Mouse (Mus musculus) intestine, embryonic 16.5 days (tissue): ENCODE results near the gene Fbxo36. TPM values are rescaled to one million over a fixed set of nuclear protein-coding genes. Genes with fewer than 3 reads are reported as not detected.

Experiments
- ATAC-seq: fragments of 200-750 bp; cut with Nextera tagmentation; 2 replicates; pipeline ENCODE4 v1.8.0; 2017; ENCODE audit warnings: moderate TSS enrichment, moderate library complexity
- H3K27ac ChIP-seq: fragments of 300-500 bp; sonication (generic); 2 replicates; pipeline ENCODE4 v1.5.1; 2014; ENCODE audit warnings: mild to moderate bottlenecking, low read length
- H3K27me3 ChIP-seq: fragments of 300-500 bp; sonication (generic); replicated peaks from 2 replicates; pipeline ENCODE4 v1.6.1; 2014; ENCODE audit warnings: low read length, control low read depth, mixed read lengths; ENCODE audit not compliant: control insufficient read depth, insufficient read depth
- H3K36me3 ChIP-seq: fragments of 300-500 bp; sonication (generic); 2 replicates; pipeline ENCODE4 v1.6.1; 2014; ENCODE audit warnings: low read length, control low read depth; ENCODE audit not compliant: control insufficient read depth, insufficient read depth
- H3K4me1 ChIP-seq: fragments of 300-500 bp; sonication (generic); 2 replicates; pipeline ENCODE4 v1.6.1; 2014; ENCODE audit warnings: low read length, control low read depth, mixed read lengths; ENCODE audit not compliant: control insufficient read depth, insufficient read depth
- H3K4me2 ChIP-seq: fragments of 300-500 bp; sonication (generic); 2 replicates; pipeline ENCODE4 v1.6.1; 2014; ENCODE audit warnings: low read depth, low read length, control low read depth
- H3K4me3 ChIP-seq: fragments of 300-500 bp; sonication (generic); 2 replicates; pipeline ENCODE4 v1.5.1; 2014; ENCODE audit warnings: mild to moderate bottlenecking, low read length
- H3K9ac ChIP-seq: fragments of 300-500 bp; sonication (generic); 2 replicates; pipeline ENCODE4 v1.6.1; 2014; ENCODE audit warnings: low read depth, low read length
- H3K9me3 ChIP-seq: fragments of 300-500 bp; sonication (generic); 2 replicates; pipeline ENCODE4 v1.6.1; 2016; ENCODE audit warnings: low read length, control low read depth; ENCODE audit not compliant: control insufficient read depth
- WGBS: fragments of 180-500 bp; shearing (Covaris S2); extraction: QIAGEN DNeasy Blood & Tissue Kit; methylation state at CpG from one replicate; pipeline ENCODE4 v1.1.7; 2014; 5-methylcytosine and 5-hydroxymethylcytosine counted together
- polyA plus RNA-seq: library from polyadenylated mRNA; unstranded; fragments of >200 nt; fragmentation: Nextera tagmentation; extraction: Ambion mirVana; gene quantifications from 2 replicates; pipeline ENCODE4 v1.2.1, GENCODE M21; 2015

Fbxo36 gene
- polyA plus RNA-seq, 1 experiment from 2014 or later: 17.1 TPM

DNA sequence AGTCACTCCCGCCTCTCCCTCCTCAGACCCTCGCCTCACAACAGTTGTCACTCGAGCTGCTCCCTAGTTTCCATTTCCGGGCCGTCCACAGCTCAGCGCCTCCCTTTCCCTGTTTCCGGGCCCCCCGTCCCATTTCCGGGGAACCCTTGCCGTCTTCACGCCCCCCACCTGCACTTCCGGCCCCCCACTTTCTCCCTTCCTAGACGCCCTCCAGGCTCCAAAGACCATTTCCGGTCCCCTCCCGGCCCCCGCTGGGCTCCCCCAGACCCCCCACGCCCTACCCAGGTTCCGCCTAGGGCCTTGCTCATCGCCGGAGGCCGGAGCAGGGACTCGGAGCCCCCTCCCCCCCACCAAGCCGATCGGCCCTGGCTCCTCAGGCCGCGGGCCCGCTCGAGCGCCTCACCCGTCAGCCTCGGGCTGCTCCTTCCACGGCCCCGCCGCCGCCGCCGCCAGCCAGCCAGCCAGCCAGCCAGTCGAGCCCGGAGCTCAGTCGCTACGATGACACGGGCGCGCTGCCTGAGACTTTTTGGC lies 955 bp upstream of the Fbxo36 start:
- H3K4me1 ChIP-seq: no peaks in the 10 kb centered on the region
- H3K4me3 ChIP-seq: peak overlapping the region; percentile 93
- peak overlapping the region; percentile 99 for H3K27ac ChIP-seq
- WGBS: under 1% methylated on average over 40 of the region's 44 CpGs
- peak overlapping the region; percentile 79 for H3K4me2 ChIP-seq
- H3K36me3 ChIP-seq: no peaks in the 10 kb centered on the region
- no peaks in the 10 kb centered on the region for H3K27me3 ChIP-seq
- peak; percentile 60 for ATAC-seq
- H3K9ac ChIP-seq: peak overlapping the region; percentile 98
- no peaks in the 10 kb centered on the region for H3K9me3 ChIP-seq

DNA sequence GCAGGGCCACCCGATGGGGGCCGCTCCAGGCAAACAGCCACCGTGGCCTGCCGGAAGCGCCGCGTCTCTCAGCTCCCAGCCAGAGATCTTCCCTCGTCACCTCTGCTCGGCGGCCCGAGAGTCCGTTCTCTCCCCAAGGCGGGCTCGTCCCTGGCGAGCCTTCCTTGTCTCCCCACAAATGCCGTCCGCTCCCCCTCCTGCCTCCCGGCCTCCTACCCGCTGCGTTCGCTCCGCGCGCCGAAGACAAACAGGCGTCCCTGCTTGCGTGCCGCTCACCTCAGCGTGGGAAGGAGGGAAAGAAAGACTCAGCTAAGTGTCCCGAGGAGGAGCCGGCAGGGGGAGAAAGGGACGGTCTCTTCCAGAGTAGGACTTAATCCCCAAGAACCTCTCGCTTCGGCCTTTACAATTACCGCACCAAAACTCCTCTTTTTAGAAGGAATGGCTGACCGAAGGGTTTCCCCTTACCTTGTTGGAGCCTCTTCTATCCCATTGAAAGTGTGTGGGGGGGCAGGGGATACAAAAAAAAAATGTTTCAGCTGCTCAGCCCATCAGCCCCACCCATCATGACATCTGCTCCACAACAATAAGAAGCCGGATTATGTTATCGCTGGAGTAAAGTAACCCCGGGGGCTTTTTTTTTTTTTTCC lies 500 bp downstream of the Fbxo36 start, which contains the start of gene Trip12:
Gene Trip12 (minus strand): TSS at position 499 of the 647 bp plus-strand sequence.
- 0% methylated on average over 34 of the region's 39 CpGs for WGBS
- H3K9ac ChIP-seq: peak within 1 kb of the TSS; percentile 98
- H3K9me3 ChIP-seq: no peaks in the 10 kb centered on the region
- H3K4me3 ChIP-seq: peak within 1 kb of the TSS; percentile 93
- no peaks in the 10 kb centered on the region for H3K27me3 ChIP-seq
- peak within 1 kb of the TSS; percentile 99 for H3K27ac ChIP-seq
- H3K4me1 ChIP-seq: no peaks in the 10 kb centered on the region
- no peaks in the 10 kb centered on the region for H3K36me3 ChIP-seq
- peak; percentile 70 for ATAC-seq
- H3K4me2 ChIP-seq: peak within 1 kb of the TSS; percentile 62

DNA sequence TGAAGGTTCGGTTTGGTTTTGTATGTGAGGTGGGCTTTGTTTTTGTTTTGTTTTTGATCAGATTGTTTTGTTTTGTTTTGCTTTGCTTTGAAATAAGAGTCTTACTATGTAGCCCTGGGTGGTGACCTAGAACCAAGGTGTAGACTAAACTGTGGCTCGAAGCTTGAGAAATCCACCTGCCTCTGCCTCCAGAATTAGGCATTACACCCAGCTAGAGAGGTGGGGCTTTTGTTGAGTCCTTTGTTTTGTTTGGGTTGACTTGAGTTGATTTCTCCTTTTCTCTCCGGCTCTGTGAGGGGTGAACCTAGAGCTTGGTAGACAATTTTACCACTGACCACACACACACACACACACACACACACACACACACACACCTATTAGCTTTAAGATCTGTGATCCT lies 1.4 kb downstream of the Fbxo36 start:
- Histone ChIP-seq H3K4me1 (no peaks in the 10 kb centered on the region), H3K4me3 (no peak overlapping the region), H3K9ac (no peak overlapping the region), H3K27ac (no peak overlapping the region), H3K27me3 (no peaks in the 10 kb centered on the region), H3K9me3 (no peaks in the 10 kb centered on the region), H3K4me2 (peak overlapping the region; percentile 62; the same call in 1 of the 2 replicates), H3K36me3 (no peaks in the 10 kb centered on the region)
- no peak for ATAC-seq
- WGBS: 77% methylated on average over 3 of the region's 3 CpGs

DNA sequence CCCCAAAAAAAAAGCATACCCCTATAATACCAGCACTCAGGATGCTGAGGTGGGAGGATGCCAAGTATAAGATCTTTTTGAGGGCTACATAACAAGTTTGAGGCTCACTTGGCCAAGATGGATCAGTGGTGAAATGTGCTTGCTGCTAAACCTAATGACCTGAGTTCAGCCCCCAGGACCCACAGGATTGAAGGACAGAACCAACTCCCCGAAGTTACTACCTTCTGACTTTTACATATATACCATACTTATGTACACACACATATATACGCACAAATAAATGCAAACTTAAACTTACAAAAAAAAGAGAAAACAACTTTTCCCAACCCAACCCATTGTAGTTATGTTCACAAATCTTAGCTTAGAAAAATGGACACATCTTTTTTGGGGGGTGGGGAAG lies 3.7 kb downstream of the Fbxo36 start:
- Histone ChIP-seq H3K4me2 (no peak overlapping the region), H3K9ac (no peak overlapping the region), H3K27me3 (no peaks in the 10 kb centered on the region), H3K4me1 (peaks cover 3% of the 10 kb centered on the region; the same call in 1 of the 2 replicates), H3K36me3 (no peaks in the 10 kb centered on the region), H3K4me3 (no peak overlapping the region), H3K27ac (no peak overlapping the region), H3K9me3 (no peaks in the 10 kb centered on the region)
- WGBS: 95% methylated on average over 2 of the region's 2 CpGs
- ATAC-seq: no peak

DNA sequence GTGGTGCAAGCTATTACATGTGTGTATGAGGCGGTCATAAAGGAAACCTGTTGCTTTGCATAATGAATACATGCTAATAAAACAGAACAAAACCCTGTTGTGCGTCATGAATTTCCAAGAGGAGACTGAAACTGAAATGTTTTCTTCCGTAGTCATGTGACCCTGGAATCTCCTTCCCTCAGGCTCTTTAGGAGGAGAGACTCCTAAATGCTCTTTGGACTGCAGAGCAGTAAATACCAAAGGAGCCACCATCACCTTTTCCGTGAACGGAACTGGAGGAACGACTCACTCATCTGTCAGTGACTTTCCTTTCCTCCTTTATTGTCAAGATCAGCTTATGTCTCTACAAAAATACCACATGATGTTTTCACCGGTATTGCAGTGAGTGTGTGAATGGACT lies 8.1 kb downstream of the Fbxo36 start:
- Histone ChIP-seq H3K4me2 (no peak overlapping the region), H3K4me1 (peaks cover 3% of the 10 kb centered on the region; the same call in 1 of the 2 replicates), H3K9ac (no peak overlapping the region), H3K27me3 (no peaks in the 10 kb centered on the region), H3K36me3 (no peaks in the 10 kb centered on the region), H3K27ac (no peak overlapping the region), H3K9me3 (no peaks in the 10 kb centered on the region), H3K4me3 (no peak overlapping the region)
- 70% methylated on average over 7 of the region's 7 CpGs for WGBS
- ATAC-seq: peak; percentile 83

DNA sequence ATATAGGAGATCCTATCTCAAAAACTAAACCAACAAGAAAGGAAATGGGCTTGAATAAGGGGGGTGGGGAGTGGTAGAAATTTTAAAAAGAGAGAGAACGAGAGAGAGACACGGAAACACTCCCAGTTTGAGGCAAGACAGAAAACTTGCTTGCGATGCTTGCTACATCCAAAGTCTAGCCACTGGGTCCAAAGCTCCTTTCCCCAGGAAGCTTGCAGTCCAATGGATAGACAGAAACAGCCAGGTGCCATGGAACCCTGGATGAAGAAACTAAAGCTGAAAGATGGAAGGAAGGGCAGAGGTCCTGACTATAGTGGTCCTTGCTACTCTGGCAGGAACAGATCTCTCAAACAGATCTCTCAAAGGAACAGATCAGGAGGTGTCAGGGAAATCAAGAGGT lies 8.7 kb downstream of the Fbxo36 start:
- Histone ChIP-seq H3K4me2 (no peak overlapping the region), H3K36me3 (no peaks in the 10 kb centered on the region), H3K9me3 (no peaks in the 10 kb centered on the region), H3K4me3 (no peak overlapping the region), H3K9ac (no peak overlapping the region), H3K27me3 (no peaks in the 10 kb centered on the region), H3K4me1 (peaks cover 3% of the 10 kb centered on the region; the same call in 1 of the 2 replicates), H3K27ac (no peak overlapping the region)
- 89% methylated on average over 3 of the region's 3 CpGs for WGBS
- ATAC-seq: no peak

DNA sequence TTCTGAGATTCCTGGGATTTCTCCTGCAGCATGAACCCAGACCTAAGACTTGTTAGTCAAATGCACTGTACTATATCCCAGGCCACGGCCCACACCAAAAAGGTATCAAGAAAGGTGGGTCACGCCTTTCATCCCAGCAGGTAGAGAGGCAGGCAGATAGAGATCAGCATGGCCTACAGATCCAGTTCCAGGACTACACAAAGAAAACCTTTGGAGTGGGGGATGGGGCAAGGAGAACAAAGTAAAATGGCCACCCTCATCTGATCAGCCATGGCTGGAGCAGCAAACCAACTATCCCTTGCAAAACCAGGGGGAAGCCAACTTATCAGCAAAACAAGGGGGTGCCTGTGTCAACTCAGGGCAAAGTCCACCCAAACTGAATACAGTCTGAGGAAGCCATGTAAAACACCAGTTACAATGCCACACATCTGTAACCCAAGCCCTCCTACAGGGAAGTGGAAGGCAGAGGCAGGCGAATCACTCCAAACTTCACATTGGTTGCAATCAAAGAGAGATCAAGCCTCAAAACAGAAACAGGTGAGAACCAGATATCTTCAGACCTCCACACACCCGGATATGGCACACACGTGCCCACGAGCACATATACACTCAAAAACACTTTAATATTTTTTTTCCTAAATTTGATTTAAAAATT lies 9.3 kb downstream of the Fbxo36 start:
- Histone ChIP-seq H3K4me2 (no peak overlapping the region), H3K9ac (no peak overlapping the region), H3K4me3 (no peak overlapping the region), H3K36me3 (no peaks in the 10 kb centered on the region), H3K27me3 (no peaks in the 10 kb centered on the region), H3K27ac (no peak overlapping the region), H3K4me1 (peaks cover 3% of the 10 kb centered on the region; the same call in 1 of the 2 replicates), H3K9me3 (no peaks in the 10 kb centered on the region)
- ATAC-seq: peak; percentile 28; the same call in 1 of the 2 replicates
- WGBS: 95% methylated on average over 6 of the region's 6 CpGs

DNA sequence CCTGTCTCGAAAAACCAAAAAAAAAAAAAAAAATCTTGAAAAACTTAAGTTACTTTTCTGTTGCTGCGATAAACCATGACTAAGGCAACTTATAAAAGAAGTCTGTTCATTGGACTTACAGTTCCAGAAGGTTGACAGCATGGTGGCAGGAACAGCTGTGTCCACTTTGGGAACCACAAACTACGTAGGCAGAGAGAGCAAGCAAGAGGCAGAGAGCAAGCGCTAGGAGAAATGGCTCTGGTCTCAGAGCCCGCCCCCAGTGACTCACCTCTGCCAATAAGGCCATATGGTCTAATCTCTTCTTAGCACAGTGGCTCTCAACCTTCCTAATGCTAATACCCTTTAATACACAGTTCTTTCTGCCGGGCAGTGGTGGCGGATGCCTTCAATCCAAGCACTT lies 10.2 kb downstream of the Fbxo36 start:
- Histone ChIP-seq H3K27ac (no peak overlapping the region), H3K4me2 (no peak overlapping the region), H3K4me1 (peaks cover 3% of the 10 kb centered on the region; the same call in 1 of the 2 replicates), H3K4me3 (no peak overlapping the region), H3K9ac (no peak overlapping the region), H3K36me3 (no peaks in the 10 kb centered on the region), H3K27me3 (no peaks in the 10 kb centered on the region), H3K9me3 (no peaks in the 10 kb centered on the region)
- no peak for ATAC-seq
- WGBS: 91% methylated on average over 7 of the region's 7 CpGs

DNA sequence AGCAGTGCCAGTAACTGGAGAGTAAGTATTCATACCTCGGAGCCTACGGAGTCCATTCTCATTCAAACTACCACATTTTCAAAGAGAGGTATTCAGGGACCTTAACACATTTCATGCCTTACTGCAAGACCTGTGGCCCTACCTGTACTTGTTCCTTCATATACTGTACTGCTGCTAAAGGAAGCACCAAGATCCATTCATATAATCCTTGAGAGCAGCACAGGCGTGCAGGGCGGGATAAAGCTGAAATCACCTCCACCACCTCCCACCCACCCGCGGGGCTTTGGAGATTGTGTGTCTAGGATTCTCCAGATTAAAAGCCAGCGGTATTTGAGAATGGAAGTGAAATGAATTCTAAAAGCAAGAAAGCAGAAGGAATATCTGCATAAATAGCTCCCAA lies 10.8 kb downstream of the Fbxo36 start:
- Histone ChIP-seq H3K36me3 (no peaks in the 10 kb centered on the region), H3K4me3 (no peak overlapping the region), H3K4me1 (peaks cover 3% of the 10 kb centered on the region; the same call in 1 of the 2 replicates), H3K27me3 (no peaks in the 10 kb centered on the region), H3K27ac (no peak overlapping the region), H3K9ac (no peak overlapping the region), H3K4me2 (no peak overlapping the region), H3K9me3 (no peaks in the 10 kb centered on the region)
- no peak for ATAC-seq
- 90% methylated on average over 7 of the region's 7 CpGs for WGBS
